Mouse (Mus musculus) limb, embryonic 11.5 days (tissue): ENCODE results near the gene Rsl24d1. TPM values are rescaled to one million over a fixed set of nuclear protein-coding genes. Genes with fewer than 3 reads are reported as not detected.
"Not testable (repeated sequence)": the region's sequence is repeated elsewhere in the genome, so short reads cannot be mapped to it uniquely, and the experiment has no call there.

Source experiments
- ATAC-seq: fragments of 200-750 bp; cut with Nextera tagmentation; 2 replicates; pipeline ENCODE4 v1.8.0; 2017; ENCODE audit warnings: low read depth; ENCODE audit not compliant: insufficient number of reproducible peaks, low FRiP score, low TSS enrichment
- DNase-seq: peaks from one replicate; pipeline ENCODE4 v3.0.0-alpha.2; 2015; ENCODE audit warnings: low spot score
- H3K27ac ChIP-seq: fragments of 300-500 bp; sonication (generic); replicated peaks from 2 replicates; pipeline ENCODE4 v1.5.1; 2014; ENCODE audit warnings: low read depth, mild to moderate bottlenecking, low read length
- H3K27me3 ChIP-seq: fragments of 300-500 bp; sonication (generic); 2 replicates; pipeline ENCODE4 v1.6.1; 2014; ENCODE audit warnings: mild to moderate bottlenecking, low read length, mixed read lengths; ENCODE audit not compliant: control insufficient read depth, insufficient read depth
- H3K36me3 ChIP-seq: fragments of 300-500 bp; sonication (generic); 2 replicates; pipeline ENCODE4 v1.6.1; 2014; ENCODE audit warnings: mild to moderate bottlenecking, low read length, moderate library complexity, mixed read lengths; ENCODE audit not compliant: control insufficient read depth, insufficient read depth
- H3K4me1 ChIP-seq: fragments of 300-500 bp; sonication (generic); 2 replicates; pipeline ENCODE4 v1.6.1; 2014; ENCODE audit warnings: low read length, mixed read lengths; ENCODE audit not compliant: control insufficient read depth, insufficient read depth
- H3K4me2 ChIP-seq: fragments of 300-500 bp; sonication (generic); 2 replicates; pipeline ENCODE4 v1.6.1; 2014; ENCODE audit warnings: low read depth, mild to moderate bottlenecking, moderate library complexity; ENCODE audit not compliant: severe bottlenecking
- H3K4me3 ChIP-seq: fragments of 300-500 bp; sonication (generic); 2 replicates; pipeline ENCODE4 v1.5.1; 2014; ENCODE audit warnings: low read depth, low read length
- H3K9ac ChIP-seq: fragments of 300-500 bp; sonication (generic); 2 replicates; pipeline ENCODE4 v1.6.1; 2014; ENCODE audit warnings: mild to moderate bottlenecking, low read length
- H3K9me3 ChIP-seq: fragments of 300-500 bp; sonication (generic); 2 replicates; pipeline ENCODE4 v1.6.1; 2016; ENCODE audit warnings: low read length; ENCODE audit not compliant: control insufficient read depth
- WGBS: fragments of 180-500 bp; shearing (Covaris S2); extraction: QIAGEN DNeasy Blood & Tissue Kit; methylation state at CpG from one replicate; pipeline ENCODE4 v1.1.7; 2014; 5-methylcytosine and 5-hydroxymethylcytosine counted together
- polyA plus RNA-seq: library from polyadenylated mRNA; unstranded; fragments of >200 nt; fragmentation: Nextera tagmentation; extraction: Ambion mirVana; gene quantifications from 2 replicates; pipeline ENCODE4 v1.2.1, GENCODE M21; 2014

Gene Rsl24d1
- polyA plus RNA-seq, 1 experiment from 2014 or later: 180 TPM

GRCm38 (mm10) chr9:73073169-73073568 lies 40.1 kb upstream of the Rsl24d1 start:
- Histone ChIP-seq H3K9ac (no peak overlapping the region), H3K4me2 (no peak overlapping the region), H3K27me3 (no peaks in the 10 kb centered on the region), H3K9me3 (no peaks in the 10 kb centered on the region), H3K36me3 (no peaks in the 10 kb centered on the region), H3K27ac (no peak overlapping the region), H3K4me1 (no peaks in the 10 kb centered on the region), H3K4me3 (no peak overlapping the region)
- DNase-seq (no peak), ATAC-seq (no peak)
- WGBS: 94% methylated on average over 5 of the region's 5 CpGs

DNA sequence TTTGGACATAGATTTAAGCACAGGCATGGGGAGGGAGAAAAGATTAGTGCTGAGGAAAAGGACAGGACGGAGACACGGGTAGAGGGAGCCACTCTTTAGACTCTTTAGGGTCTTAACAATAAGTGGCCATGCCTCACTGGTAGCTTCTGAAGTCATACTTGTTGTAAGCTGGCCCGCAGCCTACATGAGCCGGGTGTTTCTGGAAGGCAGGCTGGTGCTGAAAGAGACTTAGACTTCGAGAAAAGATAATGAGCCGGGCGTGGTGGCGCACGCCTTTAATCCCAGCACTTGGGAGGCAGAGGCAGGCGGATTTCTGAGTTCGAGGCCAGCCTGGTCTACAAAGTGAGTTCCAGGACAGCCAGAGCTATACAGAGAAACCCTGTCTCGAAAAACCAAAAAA lies 33.9 kb upstream of the Rsl24d1 start:
- H3K4me3 ChIP-seq, H3K36me3 ChIP-seq, H3K9ac ChIP-seq, H3K9me3 ChIP-seq, H3K27me3 ChIP-seq, H3K4me2 ChIP-seq, H3K4me1 ChIP-seq, ATAC-seq, H3K27ac ChIP-seq, DNase-seq: not testable (repeated sequence)
- WGBS: 91% methylated on average over 11 of the region's 12 CpGs

DNA sequence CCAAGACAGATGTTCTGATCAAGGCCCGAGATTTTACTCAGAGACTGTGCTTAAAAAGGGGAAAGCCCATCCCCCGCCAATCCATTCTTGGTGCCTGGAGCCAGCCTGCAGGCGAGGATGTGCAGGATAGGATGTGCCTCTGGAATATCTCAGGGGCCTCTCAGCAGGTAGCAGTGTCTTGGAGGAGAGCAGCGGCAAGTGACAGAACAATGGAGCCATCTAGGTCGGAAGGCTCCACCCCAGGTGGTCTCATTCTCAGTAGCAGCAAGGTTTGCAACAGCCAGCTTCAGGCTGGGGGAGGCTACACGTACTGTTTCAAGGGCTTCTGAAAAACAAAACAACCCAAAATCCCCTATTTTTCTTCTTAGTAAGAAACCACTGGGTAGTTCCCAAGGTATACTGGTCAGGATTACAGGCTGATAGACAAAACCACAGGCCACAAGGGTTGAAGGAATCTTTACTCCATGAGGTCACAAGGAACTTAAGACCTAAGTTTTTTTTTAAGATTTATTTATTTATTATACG lies 33.4 kb upstream of the Rsl24d1 start:
- Histone ChIP-seq H3K4me1 (no peaks in the 10 kb centered on the region), H3K9ac (no peak overlapping the region), H3K4me2 (no peak overlapping the region), H3K4me3 (no peak overlapping the region), H3K36me3 (no peaks in the 10 kb centered on the region), H3K27ac (no peak overlapping the region), H3K27me3 (no peaks in the 10 kb centered on the region), H3K9me3 (no peaks in the 10 kb centered on the region)
- 59% methylated on average over 7 of the region's 7 CpGs for WGBS
- no peak for DNase-seq
- no peak for ATAC-seq

GRCm38 (mm10) chr9:73082291-73083000 lies 30.8 kb upstream of the Rsl24d1 start:
- no peak for DNase-seq
- Histone ChIP-seq H3K27ac (no peak overlapping the region), H3K4me2 (no peak overlapping the region), H3K9ac (no peak overlapping the region), H3K4me3 (no peak overlapping the region), H3K9me3 (no peaks in the 10 kb centered on the region), H3K27me3 (no peaks in the 10 kb centered on the region), H3K4me1 (no peaks in the 10 kb centered on the region), H3K36me3 (no peaks in the 10 kb centered on the region)
- ATAC-seq: no peak
- WGBS: 77% methylated on average over 8 of the region's 8 CpGs

- H3K4me3 ChIP-seq: no peak overlapping the region
- no peaks in the 10 kb centered on the region for H3K4me1 ChIP-seq
- H3K27me3 ChIP-seq: no peaks in the 10 kb centered on the region
- H3K27ac ChIP-seq: no peak overlapping the region
- no peak for DNase-seq
- no peak overlapping the region for H3K9ac ChIP-seq
- no peaks in the 10 kb centered on the region for H3K9me3 ChIP-seq
- 73% methylated on average over 6 of the region's 6 CpGs for WGBS
- H3K4me2 ChIP-seq: no peak overlapping the region
- no peak for ATAC-seq
- no peaks in the 10 kb centered on the region for H3K36me3 ChIP-seq
Observed at GRCm38 (mm10) chr9:73083956-73084355, 29.3 kb upstream of the Rsl24d1 start.

DNA sequence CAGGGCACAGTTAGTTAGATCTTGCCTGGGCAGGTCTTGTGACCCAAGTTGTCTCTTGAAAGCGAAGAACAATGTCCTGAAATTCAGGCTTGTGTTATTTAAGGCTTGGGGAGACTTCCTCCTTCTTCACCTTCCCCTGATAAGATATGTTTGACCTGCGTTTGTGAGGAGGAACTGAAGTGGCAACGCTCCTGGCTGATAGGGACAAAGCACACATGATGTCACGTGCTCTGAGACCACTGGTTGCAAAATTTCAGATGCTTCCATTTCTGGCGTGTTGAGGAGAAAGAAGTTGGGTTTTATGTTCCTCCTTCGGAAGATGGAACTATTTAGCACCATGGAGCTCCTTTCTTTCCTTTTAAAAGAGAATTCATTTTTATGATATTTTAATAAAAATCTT lies 27.4 kb upstream of the Rsl24d1 start:
- H3K9me3 ChIP-seq: no peaks in the 10 kb centered on the region
- H3K27me3 ChIP-seq: no peaks in the 10 kb centered on the region
- WGBS: 84% methylated on average over 6 of the region's 6 CpGs
- ATAC-seq (no peak), DNase-seq (no peak)
- no peaks in the 10 kb centered on the region for H3K36me3 ChIP-seq
- no peak overlapping the region for H3K4me3 ChIP-seq
- no peaks in the 10 kb centered on the region for H3K4me1 ChIP-seq
- no peak overlapping the region for H3K4me2 ChIP-seq
- H3K27ac ChIP-seq: no peak overlapping the region
- no peak overlapping the region for H3K9ac ChIP-seq

DNA sequence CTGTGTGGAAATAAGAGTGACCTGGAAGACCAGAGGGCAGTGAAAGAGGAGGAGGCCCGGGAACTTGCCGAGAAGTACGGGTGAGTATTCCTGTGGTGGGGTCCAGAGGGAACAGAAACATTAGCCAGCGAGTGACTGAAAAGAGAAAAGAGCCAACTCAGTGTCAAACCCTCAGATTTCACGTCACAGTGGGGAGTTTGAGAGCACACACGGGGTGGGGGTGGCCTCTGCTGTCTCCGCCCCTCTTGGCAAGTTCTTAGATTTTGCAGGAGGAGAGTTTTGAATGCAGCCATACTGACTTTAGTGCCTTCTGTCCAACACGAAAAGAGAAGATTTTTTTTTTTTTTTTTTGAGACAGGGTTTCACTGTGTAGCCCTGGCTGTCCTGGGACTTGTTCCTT lies 26.1 kb upstream of the Rsl24d1 start:
- Histone ChIP-seq H3K9me3 (no peaks in the 10 kb centered on the region), H3K36me3 (no peaks in the 10 kb centered on the region), H3K4me1 (no peaks in the 10 kb centered on the region), H3K9ac (no peak overlapping the region), H3K27ac (no peak overlapping the region), H3K4me2 (no peak overlapping the region), H3K4me3 (no peak overlapping the region), H3K27me3 (no peaks in the 10 kb centered on the region)
- ATAC-seq (no peak), DNase-seq (no peak)
- 66% methylated on average over 8 of the region's 8 CpGs for WGBS

DNA sequence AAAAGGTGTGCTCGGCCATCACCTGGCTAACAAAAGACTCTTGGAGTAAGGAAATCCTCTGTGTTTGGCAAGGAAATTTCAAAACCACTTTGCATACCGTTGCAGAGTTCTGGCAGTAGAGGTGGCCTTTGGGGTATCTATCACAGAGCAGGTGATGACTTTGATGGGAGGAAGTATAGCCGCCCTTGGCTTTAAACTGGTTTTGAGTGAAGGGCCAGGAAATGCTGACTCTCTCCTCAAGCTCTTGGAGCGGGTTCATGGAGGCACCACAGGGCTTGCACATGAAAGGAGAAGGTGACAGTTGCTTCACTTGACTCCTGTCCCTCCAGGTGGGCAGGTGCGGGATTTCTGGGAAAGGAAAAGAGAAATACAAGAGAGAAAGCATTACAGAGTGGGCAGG lies 25.6 kb upstream of the Rsl24d1 start:
- no peaks in the 10 kb centered on the region for H3K36me3 ChIP-seq
- no peak overlapping the region for H3K4me2 ChIP-seq
- H3K27me3 ChIP-seq: no peaks in the 10 kb centered on the region
- H3K9me3 ChIP-seq: no peaks in the 10 kb centered on the region
- DNase-seq (no peak), ATAC-seq (no peak)
- no peaks in the 10 kb centered on the region for H3K4me1 ChIP-seq
- WGBS: 76% methylated on average over 5 of the region's 5 CpGs
- no peak overlapping the region for H3K9ac ChIP-seq
- no peak overlapping the region for H3K27ac ChIP-seq
- H3K4me3 ChIP-seq: no peak overlapping the region
